Mouse (Mus musculus) left cerebral cortex, adult 18-20 months (tissue): Measurements from ENCODE around the gene Garem2. TPM values are rescaled to one million over a fixed set of nuclear protein-coding genes. Genes with fewer than 3 reads are reported as not detected.

Experiments used
- DNase-seq, 2 experiments: peaks; one replicate each; pipeline ENCODE4 v3.0.0; 2021 to 2022; ENCODE audit warnings: low spot score in 2 of 2, mixed read lengths in 1 of 2
- total RNA-seq, 2 experiments: library from RNA; stranded (reverse); gene quantifications; 2 replicates each; pipeline ENCODE4 v1.2.3; 2021

Gene Garem2
- total RNA-seq, 2 experiments from 2014 or later = 10.0 to 10.7 TPM

DNA sequence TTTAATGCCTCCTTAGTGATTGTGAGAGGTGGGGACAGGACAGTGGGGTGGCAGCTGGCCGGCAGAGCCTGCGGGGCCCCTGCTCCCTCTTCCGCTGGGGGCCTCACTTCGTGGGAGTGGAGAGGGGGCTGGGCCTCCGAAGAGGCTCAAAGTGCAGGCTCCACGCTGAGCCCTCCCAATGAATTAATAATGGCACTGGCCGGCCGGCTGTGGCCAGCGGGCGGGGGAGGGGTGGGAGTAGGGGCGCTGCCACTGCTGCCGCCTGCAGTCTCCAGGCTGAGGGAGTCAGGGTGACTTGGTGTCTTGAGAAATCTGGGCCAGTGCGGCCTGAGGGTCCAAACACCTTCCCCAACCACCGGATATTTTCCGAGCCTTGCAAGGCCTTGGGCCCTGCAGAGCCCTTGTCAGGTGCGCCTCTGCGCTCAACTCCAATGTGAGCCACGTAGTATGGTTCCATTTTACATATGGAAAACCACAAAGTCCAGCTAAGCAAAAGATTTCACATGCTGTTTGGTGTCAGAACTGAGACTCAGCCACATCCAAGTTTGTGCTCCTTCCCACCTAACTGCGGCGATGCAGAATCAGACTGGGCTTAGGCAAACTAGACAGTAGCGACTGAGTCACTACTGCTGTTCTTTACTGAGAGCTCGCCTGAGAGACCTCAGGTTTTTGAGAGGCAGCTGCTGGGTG, 5.6 kb downstream of the Garem2 start:
- DNase-seq = no peak

DNA sequence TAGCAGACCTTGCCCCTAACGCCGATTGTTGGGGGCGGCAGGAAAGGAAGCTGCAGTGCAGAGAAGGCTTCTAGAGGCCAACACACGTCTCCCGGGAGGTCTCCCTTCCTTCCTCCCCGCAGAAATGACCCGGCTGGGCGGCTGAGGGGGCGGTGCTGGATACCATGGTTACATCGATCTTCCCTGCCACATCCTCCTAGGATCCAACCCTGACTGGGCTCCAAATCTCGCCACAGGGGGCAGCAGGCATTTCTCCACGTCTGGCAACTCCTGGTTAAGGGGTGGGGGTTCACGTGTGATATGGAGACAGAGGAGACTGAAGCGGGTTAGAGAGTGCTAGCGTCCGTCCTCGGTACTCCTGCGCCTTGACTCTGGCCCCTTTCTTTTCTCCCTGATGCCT, 6.2 kb downstream of the Garem2 start:
- DNase-seq = no peak

DNA sequence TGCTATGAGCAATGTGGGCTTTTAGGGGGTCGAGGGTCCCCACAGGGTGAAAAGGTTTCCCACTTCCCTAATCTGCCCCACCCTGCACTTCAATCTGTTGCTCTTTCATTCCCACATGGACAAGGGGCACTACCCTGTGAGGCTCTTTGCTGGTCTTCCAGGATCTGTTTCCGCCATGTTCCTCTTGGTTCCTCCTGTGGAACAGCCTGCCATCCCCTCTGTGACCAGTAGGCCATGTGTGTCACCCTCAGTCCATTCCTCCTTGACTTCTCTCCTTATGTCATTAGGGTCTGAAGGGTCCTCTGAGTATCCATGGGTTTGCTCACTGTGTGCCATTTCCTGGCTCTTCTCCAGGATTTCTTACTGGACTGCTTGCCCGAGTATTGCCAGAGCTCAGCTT, 6.8 kb downstream of the Garem2 start:
- DNase-seq = no peak

DNA sequence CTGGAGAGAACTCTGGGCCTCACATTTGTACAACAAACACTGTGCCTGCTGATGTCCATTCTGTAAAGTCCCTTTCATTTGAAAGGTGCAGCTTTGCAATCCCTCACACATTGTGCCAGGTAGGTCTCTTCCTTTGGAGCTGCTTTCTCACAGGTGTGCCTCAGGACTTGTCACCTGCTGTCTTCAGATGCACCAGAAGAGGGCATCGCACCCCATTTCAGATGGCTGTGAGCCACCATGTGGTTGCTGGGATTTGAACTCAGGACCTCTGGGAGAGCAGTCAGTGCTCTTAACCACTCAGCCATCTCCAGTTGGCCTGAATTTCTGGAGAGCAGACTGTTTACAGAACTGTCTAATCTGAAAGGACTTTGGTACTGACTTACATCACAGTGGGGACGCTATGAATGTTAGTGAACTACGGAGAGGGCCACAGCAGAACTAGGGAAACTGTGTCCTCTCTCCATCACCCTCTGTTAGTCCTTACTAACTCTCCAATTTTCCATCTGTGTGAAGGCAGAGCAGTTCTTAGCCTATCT, 7.6 kb downstream of the Garem2 start:
- no peak for DNase-seq

DNA sequence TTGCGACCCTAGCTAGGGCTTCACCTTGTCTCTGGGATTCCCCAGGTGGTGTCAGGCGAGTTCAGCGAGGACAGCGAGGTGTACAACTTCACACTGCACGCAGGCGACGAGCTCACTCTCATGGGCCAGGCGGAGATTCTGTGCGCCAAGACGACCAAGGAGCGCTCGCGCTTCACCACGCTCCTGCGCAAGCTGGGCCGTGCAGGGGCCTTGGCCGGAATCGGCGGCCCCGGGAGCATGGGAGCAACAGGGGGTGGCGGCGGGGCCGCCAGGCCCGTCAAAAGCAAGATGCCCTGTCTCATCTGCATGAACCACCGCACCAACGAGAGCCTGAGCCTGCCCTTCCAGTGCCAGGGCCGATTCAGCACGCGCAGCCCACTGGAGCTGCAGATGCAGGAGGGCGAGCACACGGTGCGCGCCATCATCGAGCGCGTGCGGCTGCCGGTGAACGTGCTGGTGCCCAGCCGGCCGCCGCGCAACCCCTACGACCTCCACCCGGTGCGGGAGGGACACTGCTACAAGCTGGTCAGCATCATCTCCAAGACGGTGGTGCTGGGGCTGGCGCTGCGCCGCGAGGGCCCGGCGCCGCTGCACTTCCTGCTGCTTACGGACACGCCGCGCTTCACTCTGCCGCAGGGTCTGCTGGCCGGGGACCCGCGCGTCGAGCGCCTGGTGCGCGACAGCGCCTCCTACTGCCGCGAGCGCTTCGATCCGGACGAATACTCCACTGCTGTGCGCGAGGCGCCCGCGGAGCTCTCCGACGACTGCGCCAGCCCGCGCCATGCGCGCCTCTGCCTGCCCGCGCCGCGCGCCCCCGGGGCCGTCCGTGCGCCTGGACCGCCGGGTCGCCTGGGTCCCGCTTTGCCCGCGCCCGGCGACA, 9.2 kb downstream of the Garem2 start:
- peak; percentile 45 to 56 for DNase-seq

DNA sequence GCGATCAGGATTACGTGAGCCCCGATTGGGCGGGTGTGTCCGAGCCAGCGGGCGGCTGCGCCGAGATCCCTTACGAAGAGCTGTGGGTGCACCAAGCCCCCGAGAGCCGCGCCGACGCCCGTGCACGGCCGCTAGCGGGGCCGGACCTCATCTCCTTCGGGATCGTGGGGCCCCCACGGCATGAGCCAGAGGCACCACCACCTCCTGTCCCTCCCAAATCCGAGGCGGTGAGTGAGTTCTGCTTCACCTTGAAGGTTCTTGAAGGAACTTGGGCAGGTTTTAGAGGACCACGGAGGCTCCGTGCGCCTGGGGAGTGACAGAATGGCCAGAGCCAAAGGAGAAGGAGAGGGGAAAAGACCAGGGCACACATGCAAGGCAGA, 9.8 kb downstream of the Garem2 start:
- no peak for DNase-seq

DNA sequence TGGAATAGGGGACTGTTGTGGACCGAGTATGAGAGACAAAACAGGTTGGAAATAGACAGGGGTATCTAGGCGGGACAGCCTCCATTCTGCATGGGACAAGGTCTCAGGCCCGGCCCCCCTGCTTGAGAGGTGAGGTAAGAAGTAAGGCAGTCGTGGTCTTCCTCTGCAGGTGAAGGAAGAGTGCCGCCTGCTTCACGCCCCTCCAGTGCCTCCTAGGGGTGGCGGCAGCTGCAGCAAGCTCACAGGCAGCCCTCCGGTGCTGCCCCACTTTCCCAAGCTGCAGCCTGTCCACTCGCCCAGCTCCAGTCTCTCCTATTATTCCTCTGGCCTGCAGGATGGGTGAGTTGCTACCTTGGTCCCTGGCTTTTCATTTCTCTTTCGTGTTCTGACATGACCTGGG, 10.8 kb downstream of the Garem2 start:
- no peak for DNase-seq

DNA sequence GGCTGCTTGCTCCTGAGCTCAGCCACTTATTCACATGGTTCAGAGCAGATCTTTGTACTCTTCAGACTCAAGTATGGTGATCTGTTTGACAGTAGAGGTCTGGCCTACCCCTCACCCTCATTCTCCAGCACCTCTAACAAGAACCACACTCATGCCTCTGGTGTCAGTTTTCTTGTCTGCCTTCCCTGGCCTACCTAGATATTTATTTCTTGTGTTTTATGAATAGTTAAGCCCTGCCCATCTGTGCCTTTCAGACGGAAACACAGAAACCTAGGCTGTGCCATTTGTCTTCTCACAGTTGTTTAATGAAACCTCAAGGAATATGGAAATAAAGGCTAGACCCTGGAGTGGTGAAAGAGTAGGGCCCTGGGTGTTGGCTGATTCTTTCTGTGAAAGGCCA, 13.1 kb downstream of the Garem2 start:
- DNase-seq = no peak

DNA sequence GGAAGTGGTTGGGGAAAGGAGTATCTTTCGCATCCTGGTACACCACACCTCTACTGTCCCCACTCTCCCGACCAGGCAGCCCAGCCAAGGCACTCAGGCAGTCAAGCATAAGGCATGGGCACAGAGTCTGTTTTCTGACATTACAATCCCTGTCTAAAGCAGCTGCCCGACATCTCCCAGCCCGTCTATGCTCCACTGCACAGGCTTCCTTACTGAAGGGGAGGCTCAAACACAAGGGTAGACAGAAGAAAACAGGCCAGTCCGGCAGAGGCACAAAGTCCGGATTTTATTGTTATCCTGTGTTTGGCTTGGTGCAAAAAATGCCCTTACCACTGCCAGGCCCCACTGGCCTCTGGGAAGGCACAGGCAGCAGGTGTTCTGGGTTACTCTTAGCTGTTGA, 14.2 kb downstream of the Garem2 start:
- DNase-seq = no peak

DNA sequence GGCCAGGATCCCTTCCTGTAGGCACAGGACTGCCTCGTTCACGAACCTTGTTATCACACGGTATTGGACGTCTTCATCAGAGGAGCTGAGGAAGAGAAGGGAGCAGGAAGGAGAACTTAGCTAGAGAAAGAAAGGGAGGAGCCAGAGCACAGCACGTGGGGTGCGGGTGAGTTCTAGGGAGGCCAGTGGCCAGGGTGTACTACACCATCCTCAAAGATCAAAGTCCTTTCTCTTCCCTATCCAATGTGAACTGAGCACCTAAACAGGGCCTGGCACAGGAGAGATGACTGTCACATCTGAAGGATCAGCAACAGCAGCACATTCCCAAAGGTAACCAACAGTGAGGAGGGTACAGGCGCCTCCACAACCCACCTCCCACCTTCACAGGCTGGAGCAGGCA, 15.1 kb downstream of the Garem2 start:
- no peak for DNase-seq

DNA sequence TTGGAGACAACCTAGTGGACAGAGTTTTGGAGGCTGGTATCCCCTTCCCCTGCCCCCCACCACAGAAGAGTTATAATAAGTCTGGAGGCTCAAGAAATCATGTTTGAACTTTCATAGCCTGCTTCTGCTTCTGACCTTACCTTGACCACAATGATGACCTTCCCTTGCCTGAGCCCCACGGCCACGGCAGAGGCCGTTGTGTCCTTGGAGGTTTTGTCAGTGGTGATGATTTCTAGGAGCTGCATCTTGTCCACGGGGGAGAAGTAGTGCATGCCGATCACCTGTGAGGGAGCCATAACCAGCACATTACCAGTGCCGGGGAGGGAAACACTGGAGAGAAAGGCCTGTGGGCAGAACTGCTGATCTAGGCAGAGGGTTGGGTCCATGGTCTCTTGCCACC, 17.5 kb downstream of the Garem2 start:
- DNase-seq = no peak

DNA sequence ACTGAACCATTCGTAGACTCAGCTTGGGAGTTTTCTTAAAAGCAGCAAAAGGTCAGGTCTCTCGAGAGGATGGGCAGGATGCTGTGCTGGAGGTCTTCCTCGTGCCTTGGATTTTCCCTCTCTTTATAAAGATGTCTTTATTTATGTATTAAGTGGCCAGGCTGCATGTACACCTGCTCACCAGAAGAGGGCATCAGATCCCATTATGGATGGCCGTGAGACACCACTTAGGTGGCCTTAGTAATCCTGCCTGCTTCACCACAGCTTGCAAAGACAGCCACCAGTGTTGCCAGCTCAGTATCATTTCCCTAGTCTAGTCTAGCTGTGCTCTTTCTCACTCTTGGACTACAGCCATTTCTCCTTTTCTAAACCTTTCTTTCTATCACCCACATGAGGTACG, 20.6 kb downstream of the Garem2 start:
- DNase-seq = no peak

DNA sequence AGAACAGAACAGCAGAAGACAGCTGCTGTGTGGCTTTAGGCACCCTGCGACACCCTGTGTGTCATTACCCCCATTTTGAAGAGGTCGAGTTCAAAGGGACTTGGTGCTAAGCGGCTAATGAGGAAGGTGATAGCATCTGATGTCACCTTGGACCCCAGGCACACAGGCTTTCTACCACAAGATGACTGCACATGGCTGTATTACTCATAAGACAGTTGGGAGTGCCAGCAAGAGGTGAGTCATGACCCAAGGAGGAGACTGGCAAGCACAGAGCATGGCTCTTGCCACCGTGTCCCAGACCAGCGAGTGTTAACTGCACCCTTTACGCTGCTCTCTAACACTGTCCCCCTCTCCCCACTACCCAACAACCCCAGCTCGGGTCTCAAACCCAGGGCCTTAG, 21.8 kb downstream of the Garem2 start:
- DNase-seq = no peak

DNA sequence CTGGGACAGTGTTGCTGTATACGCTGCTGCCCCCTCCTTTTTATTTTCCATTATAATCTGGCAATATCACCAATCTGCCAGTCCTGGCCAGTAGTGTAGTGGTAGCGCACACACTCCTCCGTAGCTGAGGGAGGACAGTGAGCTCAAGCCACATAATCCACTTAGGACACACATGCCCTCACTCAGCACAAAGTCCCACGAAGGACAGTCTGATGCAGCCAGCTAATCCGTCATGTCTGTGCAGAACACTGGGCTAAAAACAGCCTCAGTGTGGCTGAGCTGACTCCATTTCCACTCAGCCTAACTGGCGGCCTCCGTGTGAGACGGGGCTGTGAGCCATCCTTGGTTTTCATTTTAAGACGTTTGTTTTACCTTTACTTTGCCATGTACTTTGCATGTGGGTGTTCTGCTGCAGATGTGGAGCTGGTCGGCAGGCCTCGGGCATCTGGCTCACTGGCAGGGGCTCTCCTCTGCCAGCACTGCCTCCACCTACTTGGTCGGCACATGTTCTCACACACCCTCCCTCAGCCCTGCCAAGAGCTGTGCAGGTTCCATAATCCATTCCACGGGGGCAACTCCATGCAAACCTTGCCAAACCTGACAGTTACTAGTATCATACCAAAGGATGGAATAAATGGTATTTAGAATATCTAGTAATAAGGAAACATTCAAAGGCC, 23.1 kb downstream of the Garem2 start:
- DNase-seq = no peak

DNA sequence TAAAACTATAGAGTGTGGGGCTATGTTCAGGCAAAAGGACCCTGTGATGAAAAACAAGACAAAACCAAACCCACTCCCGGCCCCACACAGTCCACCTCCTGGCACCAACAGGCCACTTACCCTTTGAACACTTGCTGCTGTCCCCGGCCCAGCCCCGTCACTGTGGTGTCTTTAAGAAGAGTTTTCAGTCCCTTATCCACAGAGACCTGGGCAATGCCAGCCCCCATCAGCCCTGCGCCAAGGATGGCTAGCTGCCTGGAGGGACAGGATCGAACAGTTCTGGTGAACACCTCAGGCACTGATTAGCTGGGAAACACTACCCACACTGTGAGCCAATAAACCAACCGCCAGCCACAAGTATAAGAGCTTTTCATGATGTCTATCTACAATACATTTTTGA, 23.7 kb downstream of the Garem2 start:
- no peak for DNase-seq

DNA sequence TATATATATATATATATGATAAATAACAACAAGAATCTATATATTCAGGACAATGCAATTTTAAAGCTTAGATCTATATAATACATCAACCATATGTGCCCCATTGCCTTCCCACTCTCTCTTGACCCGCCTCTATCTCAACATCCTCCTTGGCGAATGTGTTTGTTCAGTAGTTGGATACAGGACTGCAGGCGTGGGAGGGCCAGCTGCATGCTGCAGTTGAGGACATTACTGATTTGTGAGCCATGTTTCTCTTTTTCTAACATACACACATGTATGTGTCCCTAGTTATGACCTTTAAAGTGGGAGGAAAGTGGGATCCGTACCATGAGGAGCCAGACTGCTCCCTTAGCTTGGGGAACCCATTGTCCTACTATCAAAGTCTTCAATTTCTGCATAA, 26.3 kb downstream of the Garem2 start:
- DNase-seq = no peak

DNA sequence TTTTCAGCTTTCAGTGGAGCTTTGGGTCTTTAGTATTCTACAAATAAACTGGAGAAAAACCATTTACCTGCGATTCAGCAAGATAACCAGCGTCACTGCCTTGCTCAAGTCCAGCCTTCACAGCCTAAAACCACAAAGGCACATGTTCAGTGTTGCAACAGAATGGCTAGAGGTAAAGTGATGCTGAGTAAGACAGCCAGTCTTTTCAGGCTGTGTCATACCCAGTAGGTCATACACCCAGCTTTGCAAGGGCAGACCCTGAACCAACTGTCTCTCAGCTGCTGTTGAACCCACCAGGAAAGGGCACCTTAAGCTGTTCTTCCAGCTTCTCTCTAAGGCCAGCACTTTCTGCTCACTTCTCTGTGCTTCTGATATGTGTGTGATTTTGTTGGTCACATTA, 27.2 kb downstream of the Garem2 start:
- DNase-seq = no peak

DNA sequence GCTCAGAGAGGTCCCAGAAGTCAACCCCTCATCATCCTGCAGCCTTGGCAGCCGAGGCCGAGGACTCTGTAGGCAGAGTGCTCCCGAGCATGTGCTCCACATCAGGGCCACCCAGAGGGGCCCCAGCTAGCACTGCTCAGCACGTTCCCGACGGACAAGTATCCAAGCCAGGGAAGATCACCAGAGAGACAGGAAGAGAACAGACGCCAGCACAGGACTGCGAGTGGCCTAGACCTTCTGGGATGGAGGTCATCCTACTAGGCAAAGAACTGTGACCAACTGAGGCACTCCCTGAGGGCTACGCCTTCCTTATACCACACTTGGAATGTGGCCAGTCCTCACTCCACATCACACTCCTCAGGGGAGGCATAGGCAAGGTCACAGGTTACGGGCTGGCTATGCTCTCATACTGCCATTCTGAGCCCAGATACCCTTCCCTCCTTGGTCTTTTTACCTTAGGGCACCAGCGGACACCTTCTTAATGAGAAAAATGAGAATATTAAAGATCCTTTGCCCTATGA, 30.8 kb downstream of the Garem2 start:
- no peak for DNase-seq

DNA sequence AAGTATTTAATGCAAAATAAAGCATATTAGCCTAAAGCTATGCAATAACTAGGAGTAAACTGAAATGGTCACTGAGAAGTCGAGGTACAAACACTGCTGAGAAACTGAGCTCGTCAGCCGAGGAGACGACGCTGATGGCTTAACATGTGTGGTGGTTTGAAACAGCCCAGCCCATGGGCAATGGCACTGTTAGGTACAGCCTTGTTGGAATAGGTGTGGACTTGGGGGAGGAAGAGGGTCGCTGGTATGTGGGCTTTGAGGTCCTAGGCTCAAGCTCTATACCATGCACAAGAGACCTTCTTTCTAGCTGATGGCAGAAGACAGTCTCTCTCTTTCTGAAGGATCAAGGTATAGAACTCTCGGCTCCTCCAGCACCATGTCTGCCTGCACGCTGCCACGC, 32.3 kb downstream of the Garem2 start:
- no peak for DNase-seq

DNA sequence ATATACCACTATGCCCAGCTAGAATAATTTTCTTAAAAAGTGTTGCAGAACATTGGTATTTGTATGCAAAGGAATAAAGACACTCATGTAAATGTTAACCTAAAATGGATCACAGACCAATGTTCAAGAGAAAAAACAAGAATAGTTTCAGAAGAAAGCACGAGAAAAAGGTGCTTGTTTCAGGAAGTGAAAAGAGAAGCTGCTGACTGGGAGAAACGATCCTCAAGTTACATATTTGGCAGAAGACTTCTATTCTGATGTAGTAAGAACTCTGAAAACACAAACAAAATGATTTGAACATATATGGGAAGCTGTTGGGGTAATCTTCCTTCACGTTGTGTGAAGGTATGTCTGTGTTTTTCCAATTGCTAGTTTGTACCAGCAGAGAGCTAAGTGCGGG, 33.2 kb downstream of the Garem2 start:
- no peak for DNase-seq

DNA sequence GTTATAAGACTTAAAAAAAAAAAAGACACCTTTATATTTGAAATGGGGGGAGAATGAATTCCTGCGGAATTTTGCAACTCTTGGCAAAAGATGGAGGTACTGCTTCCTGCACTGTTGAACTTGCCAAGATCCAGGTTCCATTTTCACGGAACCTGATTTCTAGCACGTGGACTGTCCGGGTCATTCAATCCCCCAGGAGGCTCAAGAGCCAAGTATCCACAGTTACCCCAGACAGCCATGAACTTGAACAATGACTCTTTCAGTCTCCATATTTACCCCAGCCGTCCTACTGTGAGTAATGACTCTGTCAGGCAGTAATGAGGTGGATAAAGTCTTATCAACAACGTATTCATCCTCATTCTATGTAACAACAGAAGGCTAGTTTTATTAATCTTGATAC, 41.6 kb downstream of the Garem2 start:
- DNase-seq = no peak
